Mouse (Mus musculus): ENCODE results near the gene P2rx3.

GRCm38 (mm10) chr2:85006600-85006999, 30.7 kb downstream of the P2rx3 start:
- TF ChIP-seq CTCF (IDR thresholded peaks at IDR 0.05; ENCODE audit: borderline replicate concordance, insufficient read depth, low read depth, low read length) (no peak), POLR2A (IDR thresholded peaks at IDR 0.05; ENCODE audit: borderline replicate concordance, insufficient read depth, low read length) (no peak)

Measured in cerebellum, adult 2 months (tissue).